Mouse (Mus musculus): ENCODE data around the gene Map3k20. TPM values are rescaled to one million over a fixed set of nuclear protein-coding genes. Genes with fewer than 3 reads are reported as not detected.

Gene Map3k20
- total RNA-seq, 2 experiments from 2014 or later = 29.5 to 40.1 TPM

- no peak for DNase-seq (ENCODE audit: low spot score in 2 of 2)
Measured at GRCm38 (mm10) chr2:72319028-72319798, 33.8 kb downstream of the Map3k20 start.

GRCm38 (mm10) chr2:72320661-72321060 is 35.2 kb downstream of the Map3k20 start:
- no peak for DNase-seq (ENCODE audit: low spot score in 2 of 2)

- DNase-seq (ENCODE audit: low spot score in 2 of 2) = no peak
Measured at GRCm38 (mm10) chr2:72321591-72321990, 36.2 kb downstream of the Map3k20 start.

GRCm38 (mm10) chr2:72322681-72323353 is 37.4 kb downstream of the Map3k20 start:
- DNase-seq (ENCODE audit: low spot score in 2 of 2) = no peak

GRCm38 (mm10) chr2:72324436-72324835 is 39.0 kb downstream of the Map3k20 start:
- no peak for DNase-seq (ENCODE audit: low spot score in 2 of 2)

- no peak for DNase-seq (ENCODE audit: low spot score in 2 of 2)
Measured at GRCm38 (mm10) chr2:72326491-72326890, 41.1 kb downstream of the Map3k20 start.

GRCm38 (mm10) chr2:72328435-72328834 is 43.0 kb downstream of the Map3k20 start:
- DNase-seq (ENCODE audit: low spot score in 2 of 2) = no peak

GRCm38 (mm10) chr2:72330955-72331481 is 45.6 kb downstream of the Map3k20 start:
- DNase-seq (ENCODE audit: low spot score in 2 of 2) = no peak

- DNase-seq (ENCODE audit: low spot score in 2 of 2) = no peak
Measured at GRCm38 (mm10) chr2:72332067-72332466, 46.6 kb downstream of the Map3k20 start.

- DNase-seq (ENCODE audit: low spot score in 2 of 2) = no peak
Measured at GRCm38 (mm10) chr2:72333210-72333609, 47.8 kb downstream of the Map3k20 start.

GRCm38 (mm10) chr2:72336840-72337239 is 51.4 kb downstream of the Map3k20 start:
- no peak for DNase-seq (ENCODE audit: low spot score in 2 of 2)

GRCm38 (mm10) chr2:72345281-72345680 is 59.8 kb downstream of the Map3k20 start:
- DNase-seq (ENCODE audit: low spot score in 2 of 2) = no peak

- DNase-seq (ENCODE audit: low spot score in 2 of 2) = no peak
Measured at GRCm38 (mm10) chr2:72351329-72351728, 65.9 kb downstream of the Map3k20 start.

- DNase-seq (ENCODE audit: low spot score in 2 of 2) = no peak
Measured at GRCm38 (mm10) chr2:72351776-72352175, 66.3 kb downstream of the Map3k20 start.

- DNase-seq (ENCODE audit: low spot score in 2 of 2) = no peak
Measured at GRCm38 (mm10) chr2:72352756-72353155, 67.3 kb downstream of the Map3k20 start.

GRCm38 (mm10) chr2:72356471-72356870 is 71.0 kb downstream of the Map3k20 start:
- DNase-seq (ENCODE audit: low spot score in 2 of 2) = no peak

- DNase-seq (ENCODE audit: low spot score in 2 of 2) = no peak
Measured at GRCm38 (mm10) chr2:72361572-72361971, 76.1 kb downstream of the Map3k20 start.

- DNase-seq (ENCODE audit: low spot score in 2 of 2) = no peak
Measured at GRCm38 (mm10) chr2:72363449-72363848, 78.0 kb downstream of the Map3k20 start.

GRCm38 (mm10) chr2:72365930-72366329 is 80.5 kb downstream of the Map3k20 start:
- no peak for DNase-seq (ENCODE audit: low spot score in 2 of 2)

GRCm38 (mm10) chr2:72366503-72366902 is 81.1 kb downstream of the Map3k20 start:
- DNase-seq (ENCODE audit: low spot score in 2 of 2) = no peak

GRCm38 (mm10) chr2:72367850-72368249 is 82.4 kb downstream of the Map3k20 start:
- no peak for DNase-seq (ENCODE audit: low spot score in 2 of 2)

- DNase-seq (ENCODE audit: low spot score in 2 of 2) = no peak
Measured at GRCm38 (mm10) chr2:72369140-72369600, 83.7 kb downstream of the Map3k20 start.

Data from adrenal gland, adult 18-20 months (tissue).